Mouse (Mus musculus) adrenal gland, postnatal 10 days (tissue): ENCODE results near the gene Col4a3. TPM values are rescaled to one million over a fixed set of nuclear protein-coding genes. Genes with fewer than 3 reads are reported as not detected.
A peak's percentile ranks its signal among the peaks of the same experiment; 100 is the strongest.

Experiments
- DNase-seq: peaks from one replicate; pipeline ENCODE4 v3.0.0; 2021; ENCODE audit warnings: mixed read lengths
- long read RNA-seq, 2 experiments: library from polyadenylated mRNA; stranded (forward); transcript quantifications; one replicate each; pipeline ENCODE4 v2.0.0; 2021
- total RNA-seq, 2 experiments: library from RNA; stranded (reverse); gene quantifications; 2 replicates each; pipeline ENCODE4 v1.2.3; 2021

Gene Col4a3
- 1 to 10 TPM; 2.0 to 2.1 TPM for total RNA-seq
- long read RNA-seq, experiment 1 = 0 reads
- long read RNA-seq, experiment 2, partial matches to known transcripts = 3 of 5 reads
- long read RNA-seq, experiment 2, other reads (novel, unspliced or antisense) = 2 of 5 reads

- peak; percentile 60 for DNase-seq
These were observed at the start of gene Col4a3, which contains the start of gene Col4a4 for GRCm38 (mm10) chr1:82586713-82587399. Col4a3 (plus strand) TSS chr1:82586921. Col4a4 (minus strand) TSS chr1:82586849.

GRCm38 (mm10) chr1:82537848-82538247 lies 48.9 kb upstream of the Col4a3 start:
- DNase-seq = no peak

- no peak for DNase-seq
These were observed 46.7 kb upstream of the Col4a3 start for GRCm38 (mm10) chr1:82540056-82540455.

- DNase-seq = no peak
These were observed 42.8 kb upstream of the Col4a3 start for GRCm38 (mm10) chr1:82543934-82544333.

- DNase-seq = no peak
These were observed 42.1 kb upstream of the Col4a3 start for GRCm38 (mm10) chr1:82544419-82545185.

- no peak for DNase-seq
These were observed 41.3 kb upstream of the Col4a3 start for GRCm38 (mm10) chr1:82545199-82545960.

GRCm38 (mm10) chr1:82554443-82554850 lies 32.3 kb upstream of the Col4a3 start:
- peak; percentile 26 for DNase-seq

GRCm38 (mm10) chr1:82554889-82555288 lies 31.8 kb upstream of the Col4a3 start:
- DNase-seq = no peak

GRCm38 (mm10) chr1:82560223-82560622 lies 26.5 kb upstream of the Col4a3 start:
- no peak for DNase-seq

- no peak for DNase-seq
These were observed 17.3 kb upstream of the Col4a3 start for GRCm38 (mm10) chr1:82569405-82569804.

GRCm38 (mm10) chr1:82571758-82572157 lies 15.0 kb upstream of the Col4a3 start:
- DNase-seq = peak; percentile 19

- no peak for DNase-seq
These were observed 11.0 kb upstream of the Col4a3 start for GRCm38 (mm10) chr1:82575681-82576080.

- DNase-seq = no peak
These were observed 10.5 kb upstream of the Col4a3 start for GRCm38 (mm10) chr1:82576182-82576581.

GRCm38 (mm10) chr1:82577339-82577738 lies 9.4 kb upstream of the Col4a3 start:
- no peak for DNase-seq

- peak; percentile 24 for DNase-seq
These were observed 8.8 kb upstream of the Col4a3 start for GRCm38 (mm10) chr1:82577915-82578314.

GRCm38 (mm10) chr1:82578320-82578719 lies 8.4 kb upstream of the Col4a3 start:
- no peak for DNase-seq

- no peak for DNase-seq
These were observed 740 bp upstream of the Col4a3 start for GRCm38 (mm10) chr1:82585981-82586380.

- no peak for DNase-seq
These were observed 3.5 kb downstream of the Col4a3 start for GRCm38 (mm10) chr1:82590266-82590665.

- peak; percentile 78 for DNase-seq
These were observed 10.3 kb downstream of the Col4a3 start for GRCm38 (mm10) chr1:82596864-82597596.

GRCm38 (mm10) chr1:82603198-82603950 lies 16.7 kb downstream of the Col4a3 start:
- no peak for DNase-seq

- no peak for DNase-seq
These were observed 18.6 kb downstream of the Col4a3 start for GRCm38 (mm10) chr1:82605347-82605746.
